In the genomic region with DNA sequence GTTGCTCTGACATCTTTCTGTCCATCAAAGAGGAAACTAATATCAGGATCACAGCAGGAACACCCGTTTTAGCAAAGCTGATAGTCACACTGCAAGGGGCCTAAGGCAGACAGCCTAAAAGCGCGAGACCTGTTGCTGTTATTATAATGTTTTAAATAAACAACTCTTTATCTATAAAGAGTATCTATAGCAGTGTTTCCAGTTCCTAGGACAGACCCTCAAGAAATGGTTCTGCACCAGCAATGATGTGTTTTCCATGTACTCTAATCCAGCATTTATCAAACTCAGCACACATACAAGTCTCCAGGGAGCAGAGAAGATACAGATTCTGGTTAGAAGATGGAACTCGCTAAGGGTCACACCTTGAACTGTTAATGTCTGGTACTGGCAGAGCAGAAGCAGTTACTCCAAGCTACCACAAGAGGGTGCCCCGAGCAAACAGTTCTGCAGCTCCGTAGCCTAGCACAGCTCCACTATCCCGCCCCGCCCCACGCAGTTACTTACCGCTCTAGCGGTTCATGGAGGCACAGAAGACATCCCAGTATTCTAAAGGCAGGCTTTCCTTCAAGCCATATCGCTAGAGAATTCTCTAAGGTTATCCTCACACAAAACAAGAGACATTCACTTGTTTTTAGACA, we compare ENCODE assay signal across 8 mouse cellular contexts.
DNase-seq lines count a peak whose midpoint lies in the region; ATAC-seq and TF ChIP-seq lines count a peak whose summit lies in the region.

No protein-coding gene starts in this region.

- no peak overlapping the region for H3K4me2 ChIP-seq in hindbrain, postnatal 0 days (ENCODE audit: low read depth, low read length)

- H3K27ac ChIP-seq in hindbrain, postnatal 0 days: no peak overlapping the region

- peak; percentile 63 for DNase-seq in T-cell, adult 2 months (ENCODE audit: low spot score)
- peak; percentile 82 to 86 for DNase-seq in cerebellum, postnatal 36 days
- DNase-seq in frontal cortex, postnatal 36 days (ENCODE audit: low spot score in 2 of 2): peak; percentile 74 to 83
- DNase-seq in hindbrain, postnatal 0 days (ENCODE audit: low spot score): peak; percentile 94
- peak; percentile 64 for DNase-seq in left cerebral cortex, adult 11 months (ENCODE audit: low spot score)
- DNase-seq in right cerebral cortex, postnatal 14 days: peak; percentile 84
- DNase-seq in urinary bladder, postnatal 25 days (ENCODE audit: low spot score): peak; percentile 72

- H3K36me3 ChIP-seq in hindbrain, postnatal 0 days (ENCODE audit: insufficient read depth, low read length): no peaks in the 10 kb centered on the region

- H3K27me3 ChIP-seq in hindbrain, postnatal 0 days (ENCODE audit: insufficient read depth, low read length): no peaks in the 10 kb centered on the region

- peak; percentile 96 for ATAC-seq in hindbrain, postnatal 0 days
- peak; percentile 99 for ATAC-seq in megakaryocyte progenitor cell, adult 5-6 weeks (replicated peaks; ENCODE audit: poor library complexity)

- no peak overlapping the region for H3K9ac ChIP-seq in hindbrain, postnatal 0 days (replicated peaks; ENCODE audit: low read length)

- peak; percentile 97 for TF ChIP-seq CTCF in hindbrain, postnatal 0 days (IDR thresholded peaks at IDR 0.05; ENCODE audit: low read depth)

- H3K4me1 ChIP-seq in hindbrain, postnatal 0 days (ENCODE audit: insufficient read depth, low read length): no peaks in the 10 kb centered on the region

- no peaks in the 10 kb centered on the region for H3K9me3 ChIP-seq in hindbrain, postnatal 0 days (ENCODE audit: low read length)

- WGBS in hindbrain, postnatal 0 days: 15% methylated on average over 12 of the region's 12 CpGs

- no peak overlapping the region for H3K4me3 ChIP-seq in hindbrain, postnatal 0 days (ENCODE audit: low read length)
